Mouse (Mus musculus) spleen, postnatal 36 days (tissue): ENCODE data around the gene Dnal4.
A peak's percentile ranks its signal among the peaks of the same experiment; 100 is the strongest.

Source experiments
- DNase-seq, 2 experiments: peaks; one replicate each; pipeline ENCODE4 v3.0.0; 2022; ENCODE audit warnings: low spot score in 2 of 2, mixed read lengths in 1 of 2

Dnal4 gene

DNA sequence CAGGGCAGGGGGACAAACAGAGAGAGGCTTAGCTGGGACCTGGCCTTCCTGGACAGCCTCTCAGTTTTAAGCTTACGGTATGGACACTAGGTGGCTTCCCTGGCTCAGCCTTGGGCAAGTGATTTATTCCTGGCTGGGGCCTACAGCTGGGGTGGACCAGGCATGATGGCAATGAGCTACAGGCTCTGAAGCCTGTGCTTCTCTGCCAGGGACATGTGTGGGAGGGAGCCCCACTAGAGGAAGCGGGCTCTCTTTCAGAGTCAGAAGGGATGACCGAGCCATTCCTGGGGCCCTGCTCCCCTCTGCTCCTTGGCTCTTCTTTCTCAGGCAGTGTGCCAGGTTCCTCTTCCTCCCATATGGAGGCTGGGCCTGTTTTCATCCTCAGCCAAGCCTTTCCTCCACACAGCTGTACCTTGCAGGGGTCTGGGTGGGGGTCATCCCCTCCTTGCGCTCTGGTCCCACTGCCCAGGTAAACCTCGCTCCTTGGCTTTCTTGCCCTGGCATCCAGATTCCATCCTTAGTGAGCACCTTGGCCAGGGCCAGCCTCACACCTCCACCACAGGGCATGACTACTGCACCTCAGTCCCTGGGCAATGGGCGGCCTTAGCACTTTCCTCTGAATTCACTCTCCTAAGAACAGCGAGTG, 13.9 kb downstream of the Dnal4 start:
- peak in 1 of 2 experiments; percentile 9 for DNase-seq

DNA sequence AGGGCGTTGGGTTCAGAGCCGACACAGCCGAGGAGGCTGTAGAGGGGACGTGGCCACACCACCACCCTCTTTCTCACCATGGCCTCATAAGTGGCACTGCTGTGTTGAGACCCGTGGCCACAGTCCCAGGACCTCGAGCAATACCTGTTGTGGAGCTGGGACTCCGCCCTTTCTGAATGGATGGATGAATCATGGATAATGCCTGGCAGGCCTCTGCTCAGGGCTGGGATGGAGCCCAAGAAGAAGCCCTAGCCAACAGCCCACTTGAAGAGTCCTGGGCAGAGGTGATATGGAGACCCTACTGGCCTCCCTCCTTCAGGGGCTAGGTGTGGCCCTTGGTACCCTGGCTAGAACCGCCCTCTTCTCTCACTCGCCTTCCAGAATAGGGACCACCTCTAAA, 14.6 kb downstream of the Dnal4 start:
- DNase-seq, result no peak

DNA sequence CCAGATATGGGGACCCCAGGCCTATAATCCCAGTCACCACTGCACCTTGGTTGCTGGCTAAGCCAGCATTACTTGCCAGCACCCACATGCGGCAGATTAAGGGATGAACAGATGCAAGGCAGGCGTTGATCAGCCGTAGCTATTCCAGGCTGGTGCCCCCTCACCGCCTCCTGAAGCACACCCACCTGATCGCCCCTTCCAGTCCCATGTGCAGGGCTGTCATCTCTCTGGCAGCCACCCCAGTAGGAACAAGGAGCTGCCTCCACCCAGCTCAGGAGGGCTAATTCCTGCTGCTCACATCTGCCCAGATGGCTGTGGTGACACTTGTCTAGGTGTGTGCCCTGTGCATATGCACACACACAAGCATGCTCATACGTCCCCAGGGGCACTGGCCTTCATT, 16.7 kb downstream of the Dnal4 start:
- DNase-seq, result no peak

DNA sequence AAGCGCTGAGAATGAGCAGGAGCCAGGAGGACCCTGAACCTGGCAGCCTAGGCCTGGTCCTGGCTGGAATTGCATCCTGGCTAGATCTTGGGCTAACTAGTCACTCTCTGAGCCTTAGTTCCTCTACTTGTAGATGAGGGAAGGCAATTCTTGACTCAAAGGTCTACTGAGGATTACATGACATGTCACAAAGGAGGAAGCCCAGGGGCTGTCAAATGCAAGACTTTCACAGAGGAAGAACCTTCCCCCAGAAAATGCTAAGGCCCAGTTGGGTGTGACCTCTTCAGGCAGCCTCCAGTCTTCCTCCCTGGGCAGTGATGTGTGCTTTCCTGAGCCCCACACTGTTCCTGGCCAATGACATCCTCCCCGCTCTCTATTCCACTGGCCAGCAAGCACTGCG, 20.5 kb downstream of the Dnal4 start:
- DNase-seq, result no peak

DNA sequence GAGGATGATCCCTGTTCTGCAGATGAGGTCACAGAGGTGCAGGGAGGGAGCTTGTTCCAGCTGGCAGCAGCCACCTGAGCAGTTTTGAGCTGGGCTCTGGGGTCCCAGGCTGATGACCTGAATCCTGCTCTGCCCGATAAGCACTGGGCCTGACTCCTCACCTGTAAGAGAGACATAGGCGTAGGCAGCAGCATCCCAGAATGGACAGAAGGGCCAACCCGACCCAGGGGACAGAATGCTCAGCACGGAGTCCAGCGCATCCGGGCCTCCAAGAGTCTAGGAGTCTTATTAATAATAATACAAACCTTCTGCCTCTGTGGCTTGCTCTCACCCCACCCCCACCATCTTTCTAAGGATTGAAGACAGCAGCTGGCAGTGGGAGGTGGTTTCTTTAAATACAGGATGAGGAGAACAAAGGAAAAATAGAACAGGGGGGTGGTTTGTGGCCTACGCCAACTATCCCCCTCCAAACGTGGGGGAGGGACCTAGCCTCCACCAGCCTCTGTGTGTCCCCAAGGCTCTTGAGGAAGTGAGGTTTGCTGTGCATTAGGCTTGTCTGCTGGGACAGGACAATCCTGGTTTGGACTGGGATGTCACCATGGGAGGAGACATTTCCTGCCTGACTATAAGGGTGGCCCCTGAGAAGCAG, 21.5 kb downstream of the Dnal4 start:
- no peak for DNase-seq

DNA sequence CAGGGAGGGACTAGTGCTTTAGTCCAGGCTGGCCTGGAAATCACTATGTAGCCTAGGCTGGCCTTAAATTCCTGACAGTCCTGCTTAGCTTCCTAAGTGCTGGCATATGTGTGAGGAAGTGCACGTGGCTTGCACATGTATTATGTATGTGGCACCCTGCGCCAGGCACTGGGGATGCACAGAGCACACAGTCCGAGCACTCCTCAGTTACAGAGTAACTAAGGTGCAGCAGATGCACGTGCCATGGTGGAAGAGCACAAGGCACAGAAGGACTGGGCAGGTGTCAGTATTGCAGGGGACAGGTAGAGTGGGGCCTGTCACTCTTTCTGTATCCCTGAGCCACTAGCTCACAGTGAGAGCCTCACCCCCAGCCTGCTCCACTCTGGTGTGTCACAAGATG, 22.5 kb downstream of the Dnal4 start:
- no peak for DNase-seq

DNA sequence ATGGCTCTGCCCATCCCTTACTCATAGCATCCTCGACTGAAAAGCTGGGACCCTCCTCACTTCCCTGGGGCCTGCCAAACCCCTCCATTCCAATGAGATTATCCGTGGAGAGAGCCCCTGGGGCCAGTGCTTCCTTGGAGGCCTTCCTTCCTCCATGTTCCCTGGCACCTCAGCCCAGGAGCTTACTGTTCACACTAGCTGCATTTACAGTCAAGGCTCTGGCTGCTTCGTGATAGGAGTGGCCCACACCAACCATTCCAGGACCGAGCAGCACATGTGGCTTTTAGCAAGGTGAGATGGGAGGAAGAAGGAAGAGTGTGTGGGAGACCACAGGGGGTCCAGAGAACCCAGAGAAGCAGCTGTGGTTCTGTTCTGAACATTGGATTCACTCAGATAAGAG, 23.8 kb downstream of the Dnal4 start:
- DNase-seq, result no peak

DNA sequence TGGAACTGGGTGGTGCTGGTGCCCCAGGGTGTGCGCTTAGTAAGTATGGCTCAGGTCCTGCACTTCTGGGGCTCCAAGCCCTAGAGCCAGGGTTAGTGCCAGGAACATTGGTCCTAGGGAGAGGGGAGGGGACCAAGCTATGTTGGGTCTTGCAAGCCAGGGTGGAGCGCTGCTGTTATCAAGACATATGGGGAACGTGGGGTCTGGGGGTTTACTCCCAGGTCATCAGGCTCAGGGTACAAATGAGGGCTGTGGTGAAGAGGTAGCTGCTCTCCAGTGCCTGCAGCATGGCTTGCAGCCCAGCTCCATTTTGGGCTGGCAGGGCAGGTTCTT, 24.3 kb downstream of the Dnal4 start:
- no peak for DNase-seq

DNA sequence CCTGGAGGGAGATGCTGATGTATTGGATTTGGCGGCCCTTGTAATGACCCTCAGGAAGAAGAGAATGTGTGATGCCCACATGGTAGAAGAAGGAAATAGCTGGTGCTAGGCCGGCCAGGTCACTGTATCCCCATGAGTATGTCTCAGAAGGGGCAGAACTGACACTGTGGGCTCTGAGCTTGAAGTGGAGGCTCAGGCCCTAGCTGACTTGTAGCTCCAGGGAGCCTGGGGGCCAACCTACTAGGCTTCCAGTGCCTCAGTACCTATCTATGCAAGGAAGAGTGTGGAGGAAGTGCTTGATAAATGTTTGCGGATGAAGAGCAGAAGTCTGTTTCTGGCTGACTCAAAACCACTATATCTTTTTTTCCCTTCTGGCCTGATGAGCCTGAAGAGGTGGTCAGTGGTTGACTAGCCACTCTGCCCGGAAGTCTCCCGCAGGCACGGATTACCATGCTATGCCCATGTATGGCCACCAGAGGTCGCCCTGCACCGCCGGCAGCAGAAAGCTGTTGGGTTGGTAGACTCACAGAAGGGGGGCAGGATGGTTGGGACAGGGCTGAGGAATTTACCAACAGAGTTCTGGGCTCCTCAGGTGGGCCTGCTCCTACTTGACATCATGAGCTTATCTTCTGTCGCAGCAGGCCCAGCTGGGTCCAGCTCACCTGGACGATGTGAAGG, 24.8 kb downstream of the Dnal4 start:
- peak; percentile 64 to 68 for DNase-seq

DNA sequence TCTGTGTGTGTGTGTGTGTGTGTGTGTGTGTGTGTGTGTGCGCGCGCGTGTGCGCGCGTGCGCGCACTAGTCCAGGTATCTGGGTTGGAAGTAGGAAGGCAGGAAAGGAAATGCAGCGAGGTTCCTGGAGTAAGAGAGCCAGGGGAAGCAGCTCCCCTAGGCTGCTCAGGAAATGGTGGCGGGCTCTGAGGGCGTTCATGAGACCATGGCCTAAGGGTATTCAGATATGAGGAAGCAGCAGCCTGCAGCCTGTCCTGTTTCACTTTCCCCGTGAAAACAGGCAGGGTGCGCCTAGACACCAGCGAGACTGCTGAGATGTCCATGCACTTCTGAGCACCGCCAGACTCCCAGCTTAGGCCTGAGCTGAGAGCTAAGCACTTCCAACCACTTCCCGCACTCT, 25.9 kb downstream of the Dnal4 start:
- DNase-seq, result peak; percentile 59 to 68

DNA sequence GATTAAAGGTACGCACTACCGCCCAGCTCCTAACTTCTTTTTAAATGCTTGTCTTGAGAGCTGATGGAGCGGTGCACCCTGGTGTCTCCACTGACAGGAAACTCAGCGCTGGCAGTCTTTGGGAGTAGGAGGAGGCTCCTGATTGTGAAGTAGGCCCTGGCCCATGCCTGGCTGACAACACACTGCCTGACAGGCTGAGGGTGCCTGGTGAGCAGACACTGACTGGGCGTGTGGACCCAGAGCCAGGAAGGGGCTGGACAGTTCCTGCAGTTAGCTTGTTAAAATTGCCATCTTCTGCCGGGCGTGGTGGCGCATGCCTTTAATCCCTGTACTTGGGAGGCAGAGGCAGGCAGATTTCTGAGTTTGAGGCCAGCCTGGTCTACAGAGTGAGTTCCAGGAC, 27.4 kb downstream of the Dnal4 start:
- DNase-seq, result no peak

DNA sequence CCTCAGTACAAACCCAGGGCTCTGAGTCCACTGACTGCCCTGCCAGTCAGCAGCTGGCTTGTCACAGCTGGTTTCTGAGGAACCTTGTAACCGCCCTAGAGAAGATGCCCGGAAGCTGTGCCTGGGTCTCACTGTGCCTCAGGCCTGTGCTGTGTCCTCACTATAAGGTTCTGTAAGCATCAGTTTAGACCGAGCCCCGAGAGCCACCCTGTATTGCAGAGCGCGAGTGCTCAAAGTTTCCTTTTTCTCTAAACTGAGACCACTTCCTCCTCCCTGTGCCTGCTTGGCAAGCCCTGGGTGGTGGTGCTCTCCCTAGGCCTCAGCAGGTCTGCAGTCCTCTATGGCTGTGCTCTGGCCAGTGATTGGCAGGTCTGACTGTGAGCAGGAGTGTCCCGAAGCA, 28.5 kb downstream of the Dnal4 start:
- peak; percentile 41 to 42 for DNase-seq

DNA sequence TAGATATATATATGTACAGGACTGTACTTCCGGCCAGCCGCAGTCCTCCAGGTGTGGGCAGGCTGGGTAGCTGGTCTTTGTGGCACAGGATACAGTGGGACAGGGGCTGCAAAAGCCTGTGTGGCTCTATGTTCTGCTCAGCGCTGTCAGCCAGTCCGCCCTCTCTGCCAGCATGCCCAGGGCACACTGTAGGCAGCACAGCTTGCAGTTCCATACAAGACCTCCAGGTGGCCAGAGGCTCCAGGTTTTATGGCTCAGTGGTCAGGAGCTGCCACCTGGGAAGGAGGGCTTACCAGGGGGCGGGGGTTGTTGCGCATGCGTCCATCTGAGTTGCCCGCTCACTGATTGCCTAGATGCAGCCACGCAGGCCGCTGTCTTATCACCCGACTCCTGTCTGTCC, 29.7 kb downstream of the Dnal4 start:
- DNase-seq, result no peak

DNA sequence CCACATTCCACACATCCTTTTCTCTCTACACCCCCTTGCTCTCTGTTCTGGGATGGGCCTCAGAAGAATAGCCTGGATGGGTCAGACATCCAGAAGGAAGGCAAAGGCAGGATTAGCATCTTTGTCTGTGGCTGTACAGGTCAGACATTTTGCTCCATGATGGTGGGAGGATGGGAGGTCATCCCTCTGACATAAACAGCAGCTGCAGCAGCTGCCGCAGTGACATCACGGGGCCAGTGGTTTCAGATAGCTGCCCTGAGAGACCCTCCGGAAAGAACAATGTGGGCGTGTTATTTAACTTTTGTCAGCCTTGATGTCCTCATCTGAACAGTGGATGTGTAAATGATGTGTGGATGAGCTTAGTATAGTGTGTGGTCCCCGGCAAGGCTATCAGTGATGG, 31.8 kb downstream of the Dnal4 start:
- no peak for DNase-seq

DNA sequence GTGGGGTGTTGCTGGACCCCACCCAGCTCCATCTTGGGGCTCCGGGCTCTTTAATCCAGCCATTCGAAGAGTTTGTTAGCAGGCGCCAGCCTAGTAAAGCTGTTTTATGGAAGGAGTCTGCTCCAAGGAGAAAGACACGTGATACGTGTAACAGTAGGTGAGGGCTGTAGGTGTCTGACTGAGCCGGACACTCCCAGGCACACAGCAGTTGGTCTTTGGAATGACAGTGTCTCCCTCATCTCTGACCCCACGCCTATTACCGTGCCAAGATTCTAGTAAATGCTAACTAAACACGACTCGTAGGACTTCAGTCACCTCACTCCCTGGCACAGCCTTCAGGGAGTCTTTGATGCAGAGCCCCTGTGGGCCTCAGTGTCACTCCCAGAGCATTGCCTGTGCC, 32.3 kb downstream of the Dnal4 start:
- no peak for DNase-seq

DNA sequence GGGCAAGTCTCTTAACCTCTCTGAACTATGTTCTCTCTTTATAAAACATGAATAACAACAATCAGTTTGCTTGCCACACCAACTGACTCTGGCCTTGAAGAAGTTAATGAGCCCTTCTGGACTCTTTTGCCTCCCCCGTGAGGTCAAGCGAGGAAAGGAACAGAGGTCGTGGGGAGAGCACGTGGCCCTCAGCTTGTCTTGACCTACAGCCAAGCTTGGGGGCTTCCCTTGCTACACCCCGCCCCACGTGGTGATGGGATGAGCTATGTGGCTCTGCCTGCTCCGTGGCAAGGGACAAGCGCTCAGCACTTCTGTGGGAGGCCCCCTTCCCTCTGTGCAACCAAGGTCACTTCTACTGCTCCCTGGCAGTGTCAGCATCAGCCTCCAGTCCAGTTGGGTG, 32.9 kb downstream of the Dnal4 start:
- DNase-seq, result no peak

DNA sequence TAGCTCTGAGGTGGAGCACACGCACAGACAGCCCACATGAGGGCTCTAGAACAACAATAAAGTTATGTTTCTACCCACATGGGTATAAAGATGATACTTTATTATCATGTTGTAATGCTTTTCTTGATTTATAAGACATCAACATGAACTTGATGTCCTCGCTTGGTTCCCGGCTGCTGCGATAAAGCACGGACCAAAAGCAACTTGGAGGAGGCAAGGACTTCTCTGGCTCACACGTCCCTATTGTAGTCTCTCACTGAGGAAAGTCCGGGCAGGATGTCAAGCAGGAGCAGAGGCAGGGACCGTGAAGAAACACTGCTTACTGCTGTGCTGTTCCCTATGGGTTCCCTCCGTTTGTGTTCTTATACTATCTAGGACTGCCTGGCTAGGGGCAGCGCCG, 33.6 kb downstream of the Dnal4 start:
- no peak for DNase-seq

DNA sequence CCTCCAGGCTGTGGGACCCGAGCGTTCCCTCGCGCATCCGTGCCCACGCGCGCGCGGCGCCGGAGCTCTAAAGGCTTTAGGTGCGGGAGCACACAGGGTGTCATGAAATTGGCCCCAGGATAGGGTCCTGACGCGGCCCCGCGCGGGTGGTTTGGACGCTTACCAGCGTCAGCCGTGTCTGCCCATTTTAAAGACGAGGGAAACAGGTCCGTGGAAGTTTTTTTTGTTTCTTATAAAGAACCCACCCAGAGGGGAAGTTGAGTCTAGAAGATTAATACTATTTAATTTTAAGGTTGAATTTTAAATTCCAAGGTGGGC, 35.0 kb downstream of the Dnal4 start:
- no peak for DNase-seq

DNA sequence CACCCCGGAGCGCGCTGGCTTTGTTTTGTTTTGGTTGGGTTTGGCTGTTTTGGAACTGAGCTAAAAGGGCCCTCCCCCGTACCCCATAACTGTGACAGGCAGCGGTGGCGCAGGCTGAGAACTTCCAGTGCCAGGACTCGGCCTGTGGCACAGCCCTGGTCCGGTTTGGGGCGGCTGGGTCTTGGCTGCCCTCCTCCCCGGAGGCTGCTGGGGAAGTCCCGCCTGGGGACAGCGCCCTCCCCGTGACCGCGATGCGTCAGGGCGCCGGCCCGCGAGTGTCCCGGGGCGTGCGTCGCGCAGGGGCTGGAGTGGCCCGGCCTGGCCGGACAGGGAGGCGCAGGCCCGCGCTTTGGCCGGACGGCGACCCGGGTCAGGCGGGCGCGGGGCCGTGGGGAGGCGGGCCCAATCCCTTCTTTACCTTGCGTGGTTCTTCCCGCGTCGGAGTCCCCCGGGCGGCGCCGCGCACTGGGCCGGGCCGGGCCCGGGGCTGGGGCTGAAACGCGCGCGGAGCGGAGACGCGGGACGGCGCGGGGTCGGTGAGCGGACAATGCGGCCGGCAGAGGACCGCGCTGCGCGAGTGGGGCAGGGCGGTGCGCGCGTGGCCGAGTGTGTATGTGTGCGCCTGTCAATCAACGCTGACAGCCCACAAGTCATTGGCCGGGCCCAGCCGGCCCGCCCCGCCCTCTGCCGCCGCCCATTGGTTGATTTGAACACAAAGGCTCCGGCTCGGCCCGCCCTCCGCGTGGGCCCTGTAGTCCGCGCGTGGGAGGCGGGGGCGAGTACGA, 35.5 kb downstream of the Dnal4 start, which contains the start of gene Sun2:
TSS of gene Sun2 (minus strand) at position 616 of the 785 bp plus-strand sequence.
- peak; percentile 91 to 92 for DNase-seq

DNA sequence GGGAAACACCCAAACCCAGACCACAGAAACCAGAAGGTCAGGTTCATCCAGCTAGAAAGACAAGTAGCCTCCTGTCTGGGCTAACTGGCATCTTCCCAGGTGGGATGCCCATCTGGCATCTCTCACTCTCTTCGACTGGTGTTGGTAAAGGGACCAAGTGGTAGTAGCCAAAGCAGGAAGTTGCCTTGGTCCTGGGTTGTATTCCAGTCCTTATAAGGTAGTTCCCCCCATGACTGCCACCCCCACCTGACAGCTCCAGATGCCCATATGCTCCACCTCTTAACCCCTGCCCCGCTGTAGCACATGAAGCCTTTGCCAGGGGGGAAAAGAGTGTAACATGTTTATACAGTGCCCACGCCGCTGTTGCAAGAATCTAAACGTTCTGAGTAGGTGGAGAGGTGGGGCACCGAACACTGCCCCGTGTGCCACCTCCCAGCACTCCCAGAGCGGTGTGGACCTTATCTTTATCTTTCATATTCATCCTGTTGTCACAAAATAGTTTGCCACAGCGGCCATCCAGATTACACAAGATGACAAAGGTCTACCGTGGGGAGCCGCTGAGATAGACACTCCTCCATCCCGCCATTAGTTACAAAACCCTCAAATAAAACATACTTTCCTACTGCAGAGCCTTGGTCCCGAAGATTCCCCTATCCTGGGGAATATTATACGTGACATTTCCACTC, 36.3 kb downstream of the Dnal4 start:
- DNase-seq, result peak; percentile 67 to 70

DNA sequence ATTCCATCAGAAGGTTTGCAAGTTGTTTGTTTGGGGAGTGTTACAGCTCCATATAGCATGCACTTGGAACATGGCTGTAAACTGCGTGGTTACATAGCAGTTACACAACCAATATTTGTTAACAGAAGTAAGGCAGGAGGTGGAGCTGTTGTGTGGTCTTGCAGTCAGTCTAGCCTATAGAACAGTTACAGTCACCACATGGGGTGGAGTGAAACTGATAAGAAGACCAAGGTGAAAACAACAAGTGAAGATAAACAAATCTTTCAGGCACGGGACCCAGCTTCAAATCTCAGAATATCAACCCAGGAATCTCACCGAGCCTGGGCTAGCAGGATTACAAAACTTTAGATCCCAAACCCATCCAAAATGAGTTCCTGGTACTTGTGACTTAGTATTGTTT, 36.9 kb downstream of the Dnal4 start:
- no peak for DNase-seq

DNA sequence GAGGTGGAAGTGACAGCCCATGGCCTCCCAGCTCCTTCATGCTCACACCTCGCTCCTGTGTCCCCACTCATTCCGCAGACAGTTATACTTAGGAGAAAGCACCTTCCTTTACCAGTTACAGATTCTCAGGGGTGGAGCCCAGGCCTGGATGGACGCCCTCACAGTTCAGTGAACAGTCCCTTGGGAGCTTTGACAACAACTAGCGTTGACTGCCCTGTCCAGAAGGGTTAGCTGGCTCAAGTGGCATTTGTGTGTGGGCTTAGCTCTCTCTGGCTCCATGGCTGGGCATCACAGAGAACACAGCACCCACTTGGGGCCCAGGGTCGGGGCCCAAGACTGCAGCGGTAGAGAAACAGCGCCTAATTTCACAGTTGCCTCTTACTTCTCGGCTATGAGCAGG, 43.3 kb downstream of the Dnal4 start:
- DNase-seq, result no peak
